Mouse (Mus musculus): ENCODE measurements around the gene Nup93.
A peak's percentile ranks its signal among the peaks of the same experiment; 100 is the strongest.
"Not testable (repeated sequence)": the region's sequence is repeated elsewhere in the genome, so short reads cannot be mapped to it uniquely, and the experiment has no call there.

Gene Nup93

GRCm38 (mm10) chr8:94214252-94215173 lies at the start of gene Nup93:
TSS of gene Nup93 (plus strand) at chr8:94214564.
- peak; percentile 99 for DNase-seq (ENCODE audit: low read depth, low spot score)

- not testable (repeated sequence) for DNase-seq (ENCODE audit: low read depth, low spot score)
Observed at GRCm38 (mm10) chr8:94165772-94166171, 48.6 kb upstream of the Nup93 start.

- peak; percentile 95 for DNase-seq (ENCODE audit: low read depth, low spot score)
Observed at GRCm38 (mm10) chr8:94167244-94167643, 47.1 kb upstream of the Nup93 start.

- no peak for DNase-seq (ENCODE audit: low read depth, low spot score)
Observed at GRCm38 (mm10) chr8:94169547-94169946, 44.8 kb upstream of the Nup93 start.

GRCm38 (mm10) chr8:94171321-94171755 lies 43.0 kb upstream of the Nup93 start:
- DNase-seq (ENCODE audit: low read depth, low spot score) = peak; percentile 85

GRCm38 (mm10) chr8:94172075-94172808 lies 42.1 kb upstream of the Nup93 start, which contains the start of gene Mt2:
TSS of gene Mt2 (plus strand) at chr8:94172664.
- peak; percentile 75 for DNase-seq (ENCODE audit: low read depth, low spot score)

GRCm38 (mm10) chr8:94172809-94173732 lies 41.3 kb upstream of the Nup93 start:
- DNase-seq (ENCODE audit: low read depth, low spot score) = peak; percentile 33

- peak; percentile 26 for DNase-seq (ENCODE audit: low read depth, low spot score)
Observed at GRCm38 (mm10) chr8:94173848-94174403, 40.4 kb upstream of the Nup93 start.

GRCm38 (mm10) chr8:94174619-94175213 lies 39.6 kb upstream of the Nup93 start:
- peak; percentile 52 for DNase-seq (ENCODE audit: low read depth, low spot score)

- no peak for DNase-seq (ENCODE audit: low read depth, low spot score)
Observed at GRCm38 (mm10) chr8:94177716-94178390, 36.5 kb upstream of the Nup93 start.

GRCm38 (mm10) chr8:94178857-94179712 lies 35.3 kb upstream of the Nup93 start, which contains the start of gene Mt1:
TSS of gene Mt1 (plus strand) at chr8:94179082.
- DNase-seq (ENCODE audit: low read depth, low spot score) = peak; percentile 99

GRCm38 (mm10) chr8:94179713-94180560 lies 34.4 kb upstream of the Nup93 start:
- DNase-seq (ENCODE audit: low read depth, low spot score) = peak; percentile 56

GRCm38 (mm10) chr8:94180561-94180908 lies 33.8 kb upstream of the Nup93 start:
- no peak for DNase-seq (ENCODE audit: low read depth, low spot score)

- DNase-seq (ENCODE audit: low read depth, low spot score) = peak; percentile 37
Observed at GRCm38 (mm10) chr8:94182055-94182929, 32.1 kb upstream of the Nup93 start.

GRCm38 (mm10) chr8:94183117-94183516 lies 31.2 kb upstream of the Nup93 start:
- peak; percentile 88 for DNase-seq (ENCODE audit: low read depth, low spot score)

- no peak for DNase-seq (ENCODE audit: low read depth, low spot score)
Observed at GRCm38 (mm10) chr8:94184357-94184843, 30.0 kb upstream of the Nup93 start.

- DNase-seq (ENCODE audit: low read depth, low spot score) = no peak
Observed at GRCm38 (mm10) chr8:94185791-94186190, 28.6 kb upstream of the Nup93 start.

Measured in 3T3-L1 (cell line).